In the genomic region with DNA sequence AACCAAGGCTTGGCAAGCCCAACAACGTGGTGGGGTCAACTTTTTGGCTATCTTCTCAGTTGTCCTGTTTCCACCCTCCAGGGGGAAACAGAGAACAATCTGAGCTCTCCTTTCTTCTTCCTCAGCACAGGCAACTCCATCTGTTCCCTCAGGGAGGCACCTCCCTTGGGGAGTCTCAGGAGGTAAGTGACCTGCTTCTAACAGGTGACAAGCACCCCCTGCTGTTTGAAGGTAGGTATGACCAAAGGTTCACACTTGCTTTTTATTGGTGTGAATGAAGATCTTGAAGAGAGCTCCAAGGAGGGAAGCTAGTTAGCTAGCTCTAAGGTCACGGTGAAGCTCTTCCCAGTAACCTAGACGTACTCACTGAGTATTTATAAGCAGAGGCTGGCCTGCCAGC, we compare ENCODE assay signal across 12 mouse cellular contexts. TPM values are rescaled to one million over a fixed set of nuclear protein-coding genes. Genes with fewer than 3 reads are reported as not detected.
DNase-seq lines count a peak whose midpoint lies in the region; TF ChIP-seq lines count a peak whose summit lies in the region.
"Had no signal": no experiment of that assay in that cellular context is flagged by ENCODE, and none has a peak within 500 bp of the region (broad histone marks: within the 10 kb centered on the region; RNA-seq: fewer than 3 reads in every experiment).

No protein-coding gene starts in this region.

- H3K27me3 ChIP-seq in liver, adult 2 months (ENCODE audit: control insufficient read depth, insufficient read depth, low read length): no peaks in the 10 kb centered on the region
- H3K27me3 ChIP-seq in ES-Bruce4 (ENCODE audit: control insufficient read depth, insufficient read depth, low read length, poor library complexity, severe bottlenecking): no peaks in the 10 kb centered on the region
- H3K27me3 ChIP-seq: embryonic facial prominence, embryonic 12.5 days; hindbrain, embryonic 12.5 days; neural tube, embryonic 13.5 days had no signal

- no peaks in the 10 kb centered on the region for H3K79me2 ChIP-seq in liver, adult 2 months (ENCODE audit: control insufficient read depth, insufficient read depth, low read length)

- no peak overlapping the region for H3K4me3 ChIP-seq in liver, adult 2 months (ENCODE audit: insufficient read depth, low read depth, low read length)
- H3K4me3 ChIP-seq in ES-Bruce4 (ENCODE audit: low read depth, low read length): no peak overlapping the region
- H3K4me3 ChIP-seq: embryonic facial prominence, embryonic 12.5 days; hindbrain, embryonic 12.5 days; neural tube, embryonic 13.5 days had no signal

- TF ChIP-seq POLR2A in liver, adult 2 months (IDR thresholded peaks at IDR 0.05; ENCODE audit: extremely low read depth, insufficient read depth, low read length): no peak
- TF ChIP-seq POLR2A in ES-Bruce4 (IDR thresholded peaks at IDR 0.05; ENCODE audit: insufficient read depth, low read length): no peak

- peaks cover under 1% of the 10 kb centered on the region; the same call in 1 of the 2 replicates for H3K9me3 ChIP-seq in ES-Bruce4 (replicated peaks; ENCODE audit: control insufficient read depth, insufficient read depth, low read length, poor library complexity, severe bottlenecking)
- H3K9me3 ChIP-seq: embryonic facial prominence, embryonic 12.5 days; neural tube, embryonic 13.5 days had no signal

- H3K27ac ChIP-seq in liver, adult 2 months (replicated peaks; ENCODE audit: insufficient read depth, low read depth, low read length): no peak overlapping the region
- H3K27ac ChIP-seq in ES-Bruce4 (ENCODE audit: insufficient read depth, low read length): no peak overlapping the region
- H3K27ac ChIP-seq: embryonic facial prominence, embryonic 12.5 days; hindbrain, embryonic 12.5 days; neural tube, embryonic 13.5 days had no signal

- no peaks in the 10 kb centered on the region for H3K36me3 ChIP-seq in liver, adult 2 months (ENCODE audit: control insufficient read depth, insufficient read depth, low read length)
- no peaks in the 10 kb centered on the region for H3K36me3 ChIP-seq in ES-Bruce4 (ENCODE audit: control insufficient read depth, insufficient read depth, low read length, poor library complexity, severe bottlenecking)
- H3K36me3 ChIP-seq: embryonic facial prominence, embryonic 12.5 days had no signal

- no peaks in the 10 kb centered on the region for H3K4me1 ChIP-seq in liver, adult 2 months (ENCODE audit: control insufficient read depth, insufficient read depth, low read length)
- H3K4me1 ChIP-seq in ES-Bruce4 (ENCODE audit: control insufficient read depth, insufficient read depth, low read length): no peaks in the 10 kb centered on the region
- H3K4me1 ChIP-seq: embryonic facial prominence, embryonic 12.5 days; hindbrain, embryonic 12.5 days; neural tube, embryonic 13.5 days had no signal

- DNase-seq in embryo, embryonic 10.5 days (ENCODE audit: low spot score): peak; percentile 15
- DNase-seq in embryo, embryonic 10 days (ENCODE audit: low spot score): no peak
- DNase-seq in liver, adult 2 months (ENCODE audit: extremely low read depth, low read depth, low spot score): peak; percentile 29
- DNase-seq in liver: no peak
- peak; percentile 64 for DNase-seq in induced T-regulatory cell, adult 2 months (ENCODE audit: low read depth)
- no peak for DNase-seq in ovary, postnatal 10 days (ENCODE audit: low spot score)
- DNase-seq in urinary bladder, postnatal 10 days (ENCODE audit: low spot score): no peak
- DNase-seq: layer of hippocampus, postnatal 36 days had no signal

- H3K9ac ChIP-seq in liver, adult 2 months (ENCODE audit: low read depth, low read length): no peak overlapping the region
- no peak overlapping the region for H3K9ac ChIP-seq in ES-Bruce4 (ENCODE audit: low read depth, poor library complexity, severe bottlenecking)
- H3K9ac ChIP-seq: embryonic facial prominence, embryonic 12.5 days; hindbrain, embryonic 12.5 days; neural tube, embryonic 13.5 days had no signal

- TF ChIP-seq CTCF in liver, adult 2 months (IDR thresholded peaks at IDR 0.05; ENCODE audit: low read depth, low read length): peak; percentile 11; the same call in 1 of the 2 replicates
- TF ChIP-seq CTCF in ES-Bruce4 (IDR thresholded peaks at IDR 0.05; ENCODE audit: low read depth, low read length): peak; percentile 36

- no peak for TF ChIP-seq EP300 in ES-Bruce4 (IDR thresholded peaks at IDR 0.05; ENCODE audit: insufficient read depth, low read depth, low read length)

- WGBS in liver, adult 2 months: 73% methylated on average over 3 of the region's 3 CpGs

RNA-seq across cellular contexts. Expression of a gene that starts 30.6 kb away (rescaled TPM):
- total RNA-seq in liver, adult 2 months (2014; rRNA removed): 17.7 TPM in 2 replicates
- 12.8 and 15.8 TPM in 2 replicates for polyA plus RNA-seq in liver, adult 2 months (2012; rRNA removed)
- polyA plus RNA-seq in ES-Bruce4 (2011; ENCODE audit: insufficient read depth, insufficient read length, low read depth, missing spikeins): 95.7 and 101 TPM in 2 replicates

Comparison
In these comparisons a context has a peak if more than half of its experiments do, and no peak if none do; other contexts are left out.
1. DNase-seq: peak in embryo, embryonic 10.5 days (single experiment), liver, adult 2 months (single experiment) and induced T-regulatory cell, adult 2 months (single experiment); none in embryo, embryonic 10 days (single experiment), liver (single experiment), ovary, postnatal 10 days (single experiment) and urinary bladder, postnatal 10 days (single experiment).